Mouse (Mus musculus) ES-Bruce4 (cell line): Measurements from ENCODE around the gene Mapk1ip1.

Source experiments
- CTCF ChIP-seq: IDR thresholded peaks from one replicate; pipeline ENCODE4 v1.8.1; 2011; ENCODE audit warnings: low read depth, low read length
- EP300 ChIP-seq: IDR thresholded peaks from 2 replicates; pipeline ENCODE4 v1.6.1; 2011; ENCODE audit warnings: low read depth, low read length; ENCODE audit not compliant: insufficient read depth
- POLR2A ChIP-seq: IDR thresholded peaks from one replicate; pipeline ENCODE4 v1.8.1; 2011; ENCODE audit warnings: low read length; ENCODE audit not compliant: insufficient read depth

DNA sequence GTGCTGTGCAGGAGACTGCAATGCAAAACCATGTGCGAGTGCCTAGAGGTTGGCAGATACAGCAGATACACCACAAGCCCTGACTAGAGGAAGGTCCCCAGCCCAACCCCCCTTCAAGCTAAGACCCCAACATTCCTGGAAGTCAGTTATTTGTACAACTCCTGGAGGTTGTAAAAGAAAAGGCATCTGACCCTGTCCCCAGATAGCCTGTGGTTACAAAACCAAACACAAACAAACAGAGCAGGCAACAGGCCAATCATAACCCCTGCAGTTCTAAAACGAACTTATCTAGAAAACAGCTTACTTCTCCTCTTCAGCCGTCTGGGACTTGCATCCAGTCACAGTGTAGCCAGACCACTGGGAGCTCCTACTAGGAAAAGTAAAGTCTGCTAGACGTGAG, 42.7 kb downstream of the Mapk1ip1 start:
- TF ChIP-seq POLR2A (no peak), CTCF (no peak), EP300 (no peak)
